Mouse (Mus musculus): ENCODE data around the gene Gcsh. TPM values are rescaled to one million over a fixed set of nuclear protein-coding genes. Genes with fewer than 3 reads are reported as not detected.

Gcsh gene
- total and polyA plus RNA-seq, 2 experiments: 75.7 to 161 TPM

GRCm38 (mm10) chr8:116975066-116975465, 18.3 kb downstream of the Gcsh start:
- Histone ChIP-seq H3K27ac (replicated peaks; ENCODE audit: insufficient read depth, low read depth, low read length) (0 out of 2 replicates have a peak overlapping the region, but pooled peaks have one; percentile 7), H3K36me3 (ENCODE audit: control insufficient read depth, insufficient read depth, low read length) (no peaks in the 10 kb centered on the region), H3K4me1 (ENCODE audit: control insufficient read depth, insufficient read depth, low read length) (peaks cover 4% of the 10 kb centered on the region; the same call in 1 of the 2 replicates), H3K4me3 (ENCODE audit: insufficient read depth, low read depth, low read length) (no peak overlapping the region), H3K27me3 (ENCODE audit: control insufficient read depth, insufficient read depth, low read length) (no peaks in the 10 kb centered on the region), H3K9ac (ENCODE audit: low read depth, low read length) (no peak overlapping the region), H3K79me2 (ENCODE audit: control insufficient read depth, insufficient read depth, low read length) (no peaks in the 10 kb centered on the region)
- 60% methylated on average over 5 of the region's 5 CpGs for WGBS
- no peak for DNase-seq (ENCODE audit: extremely low read depth, low read depth, low spot score)
- TF ChIP-seq POLR2A (IDR thresholded peaks at IDR 0.05; ENCODE audit: extremely low read depth, insufficient read depth, low read length) (no peak), CTCF (IDR thresholded peaks at IDR 0.05; ENCODE audit: low read depth, low read length) (no peak)

DNA sequence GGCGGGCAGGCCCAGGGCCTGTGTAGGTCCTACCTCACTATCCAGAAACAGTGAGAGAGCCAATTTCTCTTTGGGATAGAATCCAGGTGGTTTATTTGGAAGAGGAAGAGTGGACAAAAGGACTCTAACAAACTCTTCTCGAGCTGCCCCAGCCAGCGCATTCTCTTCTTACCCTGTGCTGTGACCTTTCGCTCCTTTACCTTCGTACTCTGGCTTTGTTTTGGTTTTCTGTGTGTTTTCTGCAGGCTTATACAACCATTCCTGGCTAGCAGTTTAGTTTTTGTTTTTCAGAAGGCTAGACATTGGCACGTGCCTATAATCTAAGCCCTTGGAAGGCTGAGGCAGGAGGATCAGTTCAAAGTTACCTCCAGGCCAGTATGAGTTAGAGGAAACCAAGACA, 23.8 kb downstream of the Gcsh start:
- H3K4me3 ChIP-seq (ENCODE audit: insufficient read depth, low read depth, low read length): no peak overlapping the region; the same call in 1 of the 2 replicates
- WGBS: 24% methylated on average over 6 of the region's 6 CpGs
- H3K27me3 ChIP-seq (ENCODE audit: control insufficient read depth, insufficient read depth, low read length): no peaks in the 10 kb centered on the region
- H3K79me2 ChIP-seq (ENCODE audit: control insufficient read depth, insufficient read depth, low read length): no peaks in the 10 kb centered on the region
- DNase-seq (ENCODE audit: extremely low read depth, low read depth, low spot score): peak; percentile 88
- H3K27ac ChIP-seq (replicated peaks; ENCODE audit: insufficient read depth, low read depth, low read length): peak overlapping the region; percentile 74
- peaks cover 5% of the 10 kb centered on the region; the same call in 1 of the 2 replicates for H3K4me1 ChIP-seq (ENCODE audit: control insufficient read depth, insufficient read depth, low read length)
- H3K36me3 ChIP-seq (ENCODE audit: control insufficient read depth, insufficient read depth, low read length): no peaks in the 10 kb centered on the region
- peak overlapping the region; percentile 26 for H3K9ac ChIP-seq (ENCODE audit: low read depth, low read length)
- no peak for TF ChIP-seq POLR2A (IDR thresholded peaks at IDR 0.05; ENCODE audit: extremely low read depth, insufficient read depth, low read length)
- no peak for TF ChIP-seq CTCF (IDR thresholded peaks at IDR 0.05; ENCODE audit: low read depth, low read length)

DNA sequence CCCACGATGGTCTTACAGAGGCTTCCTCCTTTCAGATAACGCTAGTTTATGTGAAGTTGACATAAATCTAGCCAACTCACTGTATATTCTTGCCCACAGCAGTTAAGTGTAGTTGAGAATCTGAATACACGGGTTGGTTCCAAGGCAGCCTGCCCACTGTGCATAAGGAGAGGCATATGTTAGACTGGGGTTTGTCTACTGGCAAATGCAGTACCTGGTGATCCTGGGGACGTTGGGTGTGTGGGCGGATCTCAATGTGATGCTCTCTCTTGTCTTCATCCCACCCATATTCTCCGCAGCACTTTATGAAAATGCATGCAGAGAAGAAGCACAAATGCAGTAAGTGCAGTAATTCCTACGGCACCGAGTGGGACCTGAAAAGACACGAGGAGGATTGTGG, 38.9 kb downstream of the Gcsh start:
- Histone ChIP-seq H3K27ac (replicated peaks; ENCODE audit: insufficient read depth, low read depth, low read length) (no peak overlapping the region), H3K4me1 (ENCODE audit: control insufficient read depth, insufficient read depth, low read length) (no peaks in the 10 kb centered on the region), H3K9ac (ENCODE audit: low read depth, low read length) (no peak overlapping the region), H3K36me3 (ENCODE audit: control insufficient read depth, insufficient read depth, low read length) (peaks cover 9% of the 10 kb centered on the region), H3K79me2 (ENCODE audit: control insufficient read depth, insufficient read depth, low read length) (peaks cover 7% of the 10 kb centered on the region; the same call in 1 of the 2 replicates), H3K4me3 (ENCODE audit: insufficient read depth, low read depth, low read length) (no peak overlapping the region), H3K27me3 (ENCODE audit: control insufficient read depth, insufficient read depth, low read length) (no peaks in the 10 kb centered on the region)
- TF ChIP-seq CTCF (IDR thresholded peaks at IDR 0.05; ENCODE audit: low read depth, low read length) (no peak), POLR2A (IDR thresholded peaks at IDR 0.05; ENCODE audit: extremely low read depth, insufficient read depth, low read length) (no peak)
- DNase-seq (ENCODE audit: extremely low read depth, low read depth, low spot score): no peak
- WGBS: 92% methylated on average over 9 of the region's 9 CpGs

- Histone ChIP-seq H3K79me2 (ENCODE audit: control insufficient read depth, insufficient read depth, low read length) (peaks cover 10% of the 10 kb centered on the region; the same call in 1 of the 2 replicates), H3K27ac (replicated peaks; ENCODE audit: insufficient read depth, low read depth, low read length) (no peak overlapping the region), H3K36me3 (ENCODE audit: control insufficient read depth, insufficient read depth, low read length) (peaks cover 9% of the 10 kb centered on the region), H3K27me3 (ENCODE audit: control insufficient read depth, insufficient read depth, low read length) (no peaks in the 10 kb centered on the region), H3K4me3 (ENCODE audit: insufficient read depth, low read depth, low read length) (no peak overlapping the region), H3K9ac (ENCODE audit: low read depth, low read length) (no peak overlapping the region), H3K4me1 (ENCODE audit: control insufficient read depth, insufficient read depth, low read length) (no peaks in the 10 kb centered on the region)
- WGBS: 94% methylated on average over 8 of the region's 8 CpGs
- no peak for TF ChIP-seq CTCF (IDR thresholded peaks at IDR 0.05; ENCODE audit: low read depth, low read length)
- no peak for TF ChIP-seq POLR2A (IDR thresholded peaks at IDR 0.05; ENCODE audit: extremely low read depth, insufficient read depth, low read length)
- no peak for DNase-seq (ENCODE audit: extremely low read depth, low read depth, low spot score)
Observed at GRCm38 (mm10) chr8:116952428-116952827, 40.9 kb downstream of the Gcsh start.

DNA sequence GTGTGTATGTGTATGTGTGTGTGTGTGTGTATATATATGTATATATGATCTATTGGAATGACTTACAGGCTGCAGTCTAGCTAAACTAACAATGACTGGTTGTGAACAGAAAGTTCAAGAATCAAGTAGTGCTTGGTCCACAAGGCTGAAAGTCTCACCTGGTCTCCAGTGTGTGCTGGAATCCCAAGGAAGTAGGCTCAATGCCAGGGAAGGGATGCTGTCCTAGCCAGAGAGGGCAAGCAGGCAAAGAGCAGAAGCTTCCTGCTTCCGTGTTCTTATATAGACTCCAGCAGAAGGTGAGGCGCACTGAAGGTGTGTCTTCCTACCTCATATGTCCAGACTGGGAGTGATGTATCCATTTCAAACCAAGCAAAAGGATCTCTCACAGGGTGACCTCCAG, 41.6 kb downstream of the Gcsh start:
- no peaks in the 10 kb centered on the region for H3K4me1 ChIP-seq (ENCODE audit: control insufficient read depth, insufficient read depth, low read length)
- no peak overlapping the region for H3K27ac ChIP-seq (replicated peaks; ENCODE audit: insufficient read depth, low read depth, low read length)
- TF ChIP-seq POLR2A (IDR thresholded peaks at IDR 0.05; ENCODE audit: extremely low read depth, insufficient read depth, low read length) (no peak), CTCF (IDR thresholded peaks at IDR 0.05; ENCODE audit: low read depth, low read length) (no peak)
- no peaks in the 10 kb centered on the region for H3K27me3 ChIP-seq (ENCODE audit: control insufficient read depth, insufficient read depth, low read length)
- H3K36me3 ChIP-seq (ENCODE audit: control insufficient read depth, insufficient read depth, low read length): peaks cover 7% of the 10 kb centered on the region
- no peak for DNase-seq (ENCODE audit: extremely low read depth, low read depth, low spot score)
- no peak overlapping the region for H3K4me3 ChIP-seq (ENCODE audit: insufficient read depth, low read depth, low read length)
- peaks cover 10% of the 10 kb centered on the region; the same call in 1 of the 2 replicates for H3K79me2 ChIP-seq (ENCODE audit: control insufficient read depth, insufficient read depth, low read length)
- no peak overlapping the region for H3K9ac ChIP-seq (ENCODE audit: low read depth, low read length)
- 81% methylated on average over 2 of the region's 2 CpGs for whole genome bisulfite sequencing

GRCm38 (mm10) chr8:116951369-116951768, 42.0 kb downstream of the Gcsh start:
- Histone ChIP-seq H3K9ac (ENCODE audit: low read depth, low read length) (no peak overlapping the region), H3K27ac (replicated peaks; ENCODE audit: insufficient read depth, low read depth, low read length) (no peak overlapping the region), H3K36me3 (ENCODE audit: control insufficient read depth, insufficient read depth, low read length) (peaks cover 7% of the 10 kb centered on the region), H3K27me3 (ENCODE audit: control insufficient read depth, insufficient read depth, low read length) (no peaks in the 10 kb centered on the region), H3K79me2 (ENCODE audit: control insufficient read depth, insufficient read depth, low read length) (peaks cover 10% of the 10 kb centered on the region; the same call in 1 of the 2 replicates), H3K4me1 (ENCODE audit: control insufficient read depth, insufficient read depth, low read length) (no peaks in the 10 kb centered on the region), H3K4me3 (ENCODE audit: insufficient read depth, low read depth, low read length) (no peak overlapping the region)
- no peak for TF ChIP-seq POLR2A (IDR thresholded peaks at IDR 0.05; ENCODE audit: extremely low read depth, insufficient read depth, low read length)
- no peak for TF ChIP-seq CTCF (IDR thresholded peaks at IDR 0.05; ENCODE audit: low read depth, low read length)
- DNase-seq (ENCODE audit: extremely low read depth, low read depth, low spot score): no peak
- WGBS: 73% methylated on average over 5 of the region's 5 CpGs

Data from liver, adult 2 months (tissue).